In genomic region chr2:45700578-45700977, GRCm38 (mm10) we compare ENCODE assay signal across 17 mouse cellular contexts.
"Had no signal": no experiment of that assay in that cellular context is flagged by ENCODE, and none has a peak within 500 bp of the region (broad histone marks: within the 10 kb centered on the region; RNA-seq: fewer than 3 reads in every experiment).

No protein-coding gene starts in this region.

- H3K4me1 ChIP-seq: midbrain, embryonic 12.5 days; neural tube, embryonic 12.5 days; stomach, embryonic 15.5 days had no signal

- DNase-seq: liver, postnatal 0 days; lung, adult 2 months; lung, postnatal 14 days; lung, postnatal 36 days; midbrain, embryonic 14.5 days; right cerebral cortex, postnatal 14 days; thymus, adult 2 months; thymus, postnatal 25 days; thymus, postnatal 4 days had no signal

- ATAC-seq: liver, postnatal 0 days; lung, postnatal 0 days; midbrain, embryonic 16.5 days had no signal

- H3K4me3 ChIP-seq: lung, embryonic 15.5 days; midbrain, embryonic 12.5 days; neural tube, embryonic 12.5 days; stomach, embryonic 15.5 days had no signal

- H3K36me3 ChIP-seq: lung, embryonic 15.5 days; midbrain, embryonic 12.5 days; neural tube, embryonic 12.5 days; stomach, embryonic 15.5 days had no signal

- H3K9me3 ChIP-seq: lung, embryonic 15.5 days; midbrain, embryonic 12.5 days; neural tube, embryonic 12.5 days; stomach, embryonic 15.5 days had no signal

- H3K4me2 ChIP-seq: lung, embryonic 15.5 days; midbrain, embryonic 12.5 days; neural tube, embryonic 12.5 days; stomach, embryonic 15.5 days had no signal

- H3K9ac ChIP-seq: liver, postnatal 0 days; lung, embryonic 15.5 days; midbrain, embryonic 12.5 days; neural tube, embryonic 12.5 days; stomach, embryonic 15.5 days had no signal

- H3K27ac ChIP-seq: lung, embryonic 15.5 days; macrophage; midbrain, embryonic 12.5 days; neural tube, embryonic 12.5 days; stomach, embryonic 15.5 days; stomach, postnatal 0 days had no signal

- H3K27me3 ChIP-seq: lung, embryonic 15.5 days; midbrain, embryonic 12.5 days; neural tube, embryonic 12.5 days; stomach, embryonic 15.5 days had no signal
